Comparison of ENCODE assay signal across 32 mouse cellular contexts in the genomic region with DNA sequence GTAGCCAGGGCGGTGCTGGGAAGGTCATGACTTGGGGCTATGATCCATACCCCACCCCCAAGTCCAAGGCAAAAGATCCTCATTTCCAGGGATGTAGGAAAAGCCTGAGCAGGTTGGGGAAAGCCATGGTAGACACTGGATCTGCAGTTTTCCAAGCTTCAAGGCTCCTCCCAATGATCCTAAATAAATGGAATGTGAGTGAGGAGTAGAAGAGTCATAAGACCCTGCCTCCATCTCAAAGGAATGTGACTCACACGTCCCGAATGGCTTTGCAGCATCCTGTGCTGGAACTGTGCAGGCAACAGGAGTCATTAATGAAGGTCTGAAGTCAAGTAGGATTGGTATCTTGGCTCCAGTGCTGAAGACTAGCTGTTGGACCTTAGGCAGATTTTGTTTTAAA. TPM values are rescaled to one million over a fixed set of nuclear protein-coding genes. Genes with fewer than 3 reads are reported as not detected.
"Had no signal": no experiment of that assay in that cellular context is flagged by ENCODE, and none has a peak within 500 bp of the region (broad histone marks: within the 10 kb centered on the region; RNA-seq: fewer than 3 reads in every experiment).

No protein-coding gene starts in this region.

- ATAC-seq: hindbrain, embryonic 16.5 days; inflammation-experienced regulatory T-cells, adult 6 months; intestine, embryonic 15.5 days; intestine, postnatal 0 days; liver, embryonic 12.5 days had no signal

- H3K36me3 ChIP-seq: heart, embryonic 10.5 days; heart, embryonic 12.5 days; hindbrain, embryonic 10.5 days; hindbrain, embryonic 12.5 days; intestine, embryonic 15.5 days; kidney, embryonic 15.5 days; limb, embryonic 13.5 days; limb, embryonic 15.5 days; liver, embryonic 12.5 days had no signal

- H3K4me3 ChIP-seq: gastrocnemius, adult 2 months; heart, embryonic 10.5 days; heart, embryonic 12.5 days; hindbrain, embryonic 10.5 days; hindbrain, embryonic 12.5 days; intestine, embryonic 15.5 days; kidney, embryonic 15.5 days; limb, embryonic 13.5 days; limb, embryonic 15.5 days; liver, embryonic 12.5 days had no signal

- DNase-seq: gastrocnemius, adult 2 months; gastrocnemius, postnatal 10 days; gastrocnemius, postnatal 25 days; heart, adult 18-20 months; heart, postnatal 10 days; heart, postnatal 4 days; kidney, adult 18-20 months; kidney, adult 9 months; kidney, postnatal 14 days; kidney, postnatal 36 days; layer of hippocampus, adult 9-11 months; layer of hippocampus, postnatal 36 days; left cerebral cortex, postnatal 4 days had no signal

- H3K27me3 ChIP-seq: heart, embryonic 12.5 days; hindbrain, embryonic 12.5 days; intestine, embryonic 15.5 days; kidney, embryonic 15.5 days; limb, embryonic 13.5 days; limb, embryonic 15.5 days had no signal

- H3K4me2 ChIP-seq: heart, embryonic 12.5 days; hindbrain, embryonic 12.5 days; hindbrain, embryonic 14.5 days; intestine, embryonic 15.5 days; kidney, embryonic 15.5 days; limb, embryonic 13.5 days; limb, embryonic 15.5 days; liver, embryonic 12.5 days had no signal

- H3K4me1 ChIP-seq: heart, embryonic 10.5 days; heart, embryonic 12.5 days; hindbrain, embryonic 10.5 days; hindbrain, embryonic 12.5 days; intestine, embryonic 15.5 days; kidney, embryonic 15.5 days; liver, embryonic 12.5 days had no signal

- H3K27ac ChIP-seq: gastrocnemius, adult 2 months; heart, embryonic 10.5 days; hindbrain, embryonic 10.5 days; hindbrain, embryonic 12.5 days; hindbrain, embryonic 14.5 days; intestine, embryonic 15.5 days; kidney, embryonic 15.5 days; kidney, postnatal 0 days; limb, embryonic 13.5 days; limb, embryonic 15.5 days; liver, embryonic 12.5 days; liver, embryonic 14.5 days had no signal

RNA-seq across cellular contexts. Expression of gene Duox1, which starts 12.5 kb away (rescaled TPM):
- polyA plus RNA-seq: heart, embryonic 10.5 days; inflammation-experienced regulatory T-cells, adult 6 months; intestine, postnatal 0 days; kidney, postnatal 0 days; liver, adult 2 months; liver, embryonic 12.5 days; liver, embryonic 14.5 days had no signal

RNA-seq across cellular contexts. Expression of gene Duoxa1, which starts 14.5 kb away (rescaled TPM):
- polyA plus RNA-seq: heart, embryonic 10.5 days; heart, embryonic 12.5 days; heart, embryonic 14.5 days; hindbrain, embryonic 10.5 days; inflammation-experienced regulatory T-cells, adult 6 months; intestine, embryonic 15.5 days; intestine, postnatal 0 days; kidney, postnatal 0 days; liver, adult 2 months; liver, embryonic 12.5 days; liver, embryonic 14.5 days had no signal

RNA-seq across cellular contexts. Expression of gene Duoxa2, which starts 29.3 kb away (rescaled TPM):
- polyA plus RNA-seq: heart, embryonic 12.5 days; heart, embryonic 14.5 days; heart, embryonic 16.5 days; hindbrain, embryonic 10.5 days; hindbrain, embryonic 12.5 days; inflammation-experienced regulatory T-cells, adult 6 months; kidney, embryonic 15.5 days; kidney, postnatal 0 days; limb, embryonic 11.5 days; liver, adult 2 months; liver, embryonic 12.5 days; liver, embryonic 14.5 days had no signal

RNA-seq across cellular contexts. Expression of gene Duox2, which starts 29.7 kb away (rescaled TPM):
- polyA plus RNA-seq: heart, embryonic 10.5 days; hindbrain, embryonic 10.5 days; hindbrain, embryonic 12.5 days; hindbrain, embryonic 14.5 days; inflammation-experienced regulatory T-cells, adult 6 months; intestine, embryonic 15.5 days; limb, embryonic 11.5 days; liver, embryonic 12.5 days; liver, embryonic 14.5 days had no signal
